Mouse (Mus musculus): ENCODE results near the gene Ctnnd2.

GRCm38 (mm10) chr15:31070311-31070710 is 897.9 kb downstream of the Ctnnd2 start:
- TF ChIP-seq EP300 (IDR thresholded peaks at IDR 0.05; ENCODE audit: low read depth) (no peak), CTCF (IDR thresholded peaks at IDR 0.05; ENCODE audit: low read depth) (no peak)

Measured in heart, postnatal 0 days (tissue).